In genomic region chr13:97435865-97436718, GRCm38 (mm10) we compare ENCODE assay signal across 8 mouse cellular contexts.
DNase-seq lines count a peak whose midpoint lies in the region; ATAC-seq and TF ChIP-seq lines count a peak whose summit lies in the region.

No protein-coding gene starts in this region.

- H3K4me3 ChIP-seq in forebrain, embryonic 10.5 days, result peak overlapping the region; percentile 49
- H3K4me3 ChIP-seq in heart, embryonic 15.5 days, result peak overlapping the region; percentile 46
- H3K4me3 ChIP-seq in kidney, embryonic 16.5 days (ENCODE audit: low read length), result peak overlapping the region; percentile 36
- H3K4me3 ChIP-seq in lung, embryonic 16.5 days (ENCODE audit: low read length), result peak overlapping the region; percentile 43
- peak overlapping the region; percentile 47 for H3K4me3 ChIP-seq in olfactory bulb, adult 2 months (ENCODE audit: insufficient read depth, low read depth, low read length)

- no peaks in the 10 kb centered on the region for H3K9me3 ChIP-seq in forebrain, embryonic 10.5 days
- H3K9me3 ChIP-seq in heart, embryonic 15.5 days (replicated peaks), result no peaks in the 10 kb centered on the region
- no peaks in the 10 kb centered on the region for H3K9me3 ChIP-seq in kidney, embryonic 16.5 days (ENCODE audit: low read length)
- H3K9me3 ChIP-seq in lung, embryonic 16.5 days (ENCODE audit: control insufficient read depth, low read length), result no peaks in the 10 kb centered on the region

- H3K27ac ChIP-seq in forebrain, embryonic 10.5 days, result peak overlapping the region; percentile 94
- peak overlapping the region; percentile 75 for H3K27ac ChIP-seq in heart, embryonic 15.5 days
- peak overlapping the region; percentile 89 for H3K27ac ChIP-seq in kidney, embryonic 16.5 days (ENCODE audit: low read length)
- H3K27ac ChIP-seq in lung, embryonic 16.5 days (ENCODE audit: low read length), result peak overlapping the region; percentile 19; the same call in 1 of the 2 replicates
- no peak overlapping the region for H3K27ac ChIP-seq in olfactory bulb, adult 2 months (ENCODE audit: insufficient read depth, low read depth, low read length)

- peaks cover 33% of the 10 kb centered on the region for H3K27me3 ChIP-seq in forebrain, embryonic 10.5 days (ENCODE audit: poor library complexity, severe bottlenecking)
- H3K27me3 ChIP-seq in heart, embryonic 15.5 days, result peaks cover 5% of the 10 kb centered on the region; the same call in 1 of the 2 replicates
- H3K27me3 ChIP-seq in kidney, embryonic 16.5 days (ENCODE audit: insufficient read depth, low read length), result no peaks in the 10 kb centered on the region
- no peaks in the 10 kb centered on the region for H3K27me3 ChIP-seq in lung, embryonic 16.5 days (ENCODE audit: control insufficient read depth, insufficient read depth, low read depth, low read length)

- DNase-seq in WW6 (ENCODE audit: low read depth, low spot score), result peak; percentile 72
- peak; percentile 84 for DNase-seq in forebrain, embryonic 10.5 days (ENCODE audit: extremely low spot score, low spot score)

- peaks cover 89% of the 10 kb centered on the region for H3K4me1 ChIP-seq in forebrain, embryonic 10.5 days
- H3K4me1 ChIP-seq in heart, embryonic 15.5 days (replicated peaks), result peaks cover 34% of the 10 kb centered on the region
- peaks cover 53% of the 10 kb centered on the region for H3K4me1 ChIP-seq in kidney, embryonic 16.5 days (ENCODE audit: insufficient read depth, low read length)
- H3K4me1 ChIP-seq in lung, embryonic 16.5 days (replicated peaks; ENCODE audit: control insufficient read depth, insufficient read depth, low read length), result peaks cover 39% of the 10 kb centered on the region
- H3K4me1 ChIP-seq in olfactory bulb, adult 2 months (ENCODE audit: control insufficient read depth, insufficient read depth, low read length), result peaks cover 14% of the 10 kb centered on the region

- peak; percentile 72 for ATAC-seq in CD4-positive, CD25-positive, alpha-beta regulatory T cell, adult 4 months
- 0 out of 2 replicates have a peak, but pooled peaks have one; percentile 20 for ATAC-seq in heart, embryonic 15.5 days (replicated peaks; ENCODE audit: insufficient number of reproducible peaks, insufficient read depth, low FRiP score, low read depth)
- ATAC-seq in kidney, embryonic 16.5 days (ENCODE audit: low FRiP score, low TSS enrichment), result peak; percentile 69
- ATAC-seq in lung, embryonic 16.5 days (ENCODE audit: low read depth), result peak; percentile 41; the same call in 1 of the 2 replicates
- ATAC-seq in erythroid progenitor cell, adult 5-6 weeks (replicated peaks; ENCODE audit: low FRiP score, poor library complexity, severe bottlenecking), result no peak

- no peak for TF ChIP-seq POLR2A in olfactory bulb, adult 2 months (IDR thresholded peaks at IDR 0.05; ENCODE audit: insufficient read depth, low read depth, low read length)

- H3K9ac ChIP-seq in heart, embryonic 15.5 days, result peak overlapping the region; percentile 49
- peak overlapping the region; percentile 52 for H3K9ac ChIP-seq in kidney, embryonic 16.5 days (replicated peaks; ENCODE audit: low read length)
- H3K9ac ChIP-seq in lung, embryonic 16.5 days (ENCODE audit: low read length), result peak overlapping the region; percentile 59

- no peaks in the 10 kb centered on the region for H3K36me3 ChIP-seq in forebrain, embryonic 10.5 days (replicated peaks)
- no peaks in the 10 kb centered on the region for H3K36me3 ChIP-seq in heart, embryonic 15.5 days
- no peaks in the 10 kb centered on the region for H3K36me3 ChIP-seq in kidney, embryonic 16.5 days (ENCODE audit: insufficient read depth, low read length)
- H3K36me3 ChIP-seq in lung, embryonic 16.5 days (ENCODE audit: control insufficient read depth, insufficient read depth, low read length), result no peaks in the 10 kb centered on the region

- TF ChIP-seq CTCF in olfactory bulb, adult 2 months (IDR thresholded peaks at IDR 0.05; ENCODE audit: insufficient read depth, low read depth, low read length), result no peak

- WGBS in forebrain, embryonic 10.5 days, result 2% methylated on average over 24 of the region's 24 CpGs
- WGBS in heart, embryonic 15.5 days, result 9% methylated on average over 24 of the region's 24 CpGs
- 7% methylated on average over 24 of the region's 24 CpGs for WGBS in kidney, embryonic 16.5 days
- 6% methylated on average over 24 of the region's 24 CpGs for WGBS in lung, embryonic 16.5 days
- WGBS in olfactory bulb, adult 2 months, result 11% methylated on average over 24 of the region's 24 CpGs

- H3K4me2 ChIP-seq in heart, embryonic 15.5 days, result peak overlapping the region; percentile 79
- peak overlapping the region; percentile 64 for H3K4me2 ChIP-seq in kidney, embryonic 16.5 days (replicated peaks; ENCODE audit: low read depth, low read length)
- H3K4me2 ChIP-seq in lung, embryonic 16.5 days (ENCODE audit: low read depth, low read length), result peak overlapping the region; percentile 78
